Mouse (Mus musculus) large intestine, adult 2 months (tissue): ENCODE results near the gene Commd9. TPM values are rescaled to one million over a fixed set of nuclear protein-coding genes. Genes with fewer than 3 reads are reported as not detected.

ENCODE experiments used
- DNase-seq: peaks from one replicate; pipeline ENCODE4 v3.0.0-alpha.2; 2012; ENCODE audit warnings: low read depth, low spot score
- WGBS: fragments of 180-500 bp; shearing (Covaris S2); methylation state at CpG from one replicate; pipeline ENCODE4 v1.1.7; 2018; 5-methylcytosine and 5-hydroxymethylcytosine counted together
- polyA plus RNA-seq: library from polyadenylated mRNA; depleted of rRNA; stranded (reverse); fragments of >200 nt; gene quantifications from 2 replicates; pipeline ENCODE4 v1.2.3, GENCODE M21; 2012; rRNA removed

Gene Commd9
- polyA plus RNA-seq: 41.4 and 56.9 TPM in 2 replicates

GRCm38 (mm10) chr2:101885768-101886438 lies at the start of gene Commd9:
Gene Commd9, plus strand, starts transcription at chr2:101886247.
- DNase-seq: peak; percentile 92
- 12% methylated on average over 22 of the region's 22 CpGs for WGBS

GRCm38 (mm10) chr2:101842756-101843155 lies 43.3 kb upstream of the Commd9 start:
- WGBS: 76% methylated on average over 7 of the region's 7 CpGs
- no peak for DNase-seq

- WGBS: 79% methylated on average over 7 of the region's 7 CpGs
- DNase-seq: no peak
Observed at GRCm38 (mm10) chr2:101854792-101855191, 31.3 kb upstream of the Commd9 start.

- no peak for DNase-seq
- WGBS: 75% methylated on average over 9 of the region's 9 CpGs
Observed at GRCm38 (mm10) chr2:101856174-101856573, 29.9 kb upstream of the Commd9 start.

- DNase-seq: no peak
- WGBS: 87% methylated on average over 3 of the region's 3 CpGs
Observed at GRCm38 (mm10) chr2:101860920-101861485, 25.0 kb upstream of the Commd9 start.

- WGBS: 47% methylated on average over 15 of the region's 15 CpGs
- DNase-seq: no peak
Observed at GRCm38 (mm10) chr2:101862219-101863123, 23.6 kb upstream of the Commd9 start.

GRCm38 (mm10) chr2:101868683-101869082 lies 17.4 kb upstream of the Commd9 start:
- DNase-seq: no peak
- WGBS: 60% methylated on average over 4 of the region's 4 CpGs

- DNase-seq: peak; percentile 18
- 18% methylated on average over 14 of the region's 14 CpGs for WGBS
Observed at GRCm38 (mm10) chr2:101871179-101871578, 14.9 kb upstream of the Commd9 start.

- DNase-seq: no peak
- WGBS: 69% methylated on average over 9 of the region's 9 CpGs
Observed at GRCm38 (mm10) chr2:101881471-101882162, 4.4 kb upstream of the Commd9 start.

- no peak for DNase-seq
- 59% methylated on average over 3 of the region's 3 CpGs for WGBS
Observed at GRCm38 (mm10) chr2:101882998-101883397, 3.0 kb upstream of the Commd9 start, which contains the start of gene Prr5l. Gene Prr5l, minus strand, starts transcription at chr2:101883027.

GRCm38 (mm10) chr2:101884286-101884685 lies 1.8 kb upstream of the Commd9 start:
- WGBS: 59% methylated on average over 2 of the region's 2 CpGs
- DNase-seq: no peak

- DNase-seq: no peak
- 82% methylated on average over 8 of the region's 8 CpGs for WGBS
Observed at GRCm38 (mm10) chr2:101888886-101889285, 2.8 kb downstream of the Commd9 start.

GRCm38 (mm10) chr2:101891143-101891542 lies 5.1 kb downstream of the Commd9 start:
- no peak for DNase-seq
- WGBS: 74% methylated on average over 7 of the region's 7 CpGs

- 71% methylated on average over 3 of the region's 3 CpGs for WGBS
- no peak for DNase-seq
Observed at GRCm38 (mm10) chr2:101894126-101894525, 8.1 kb downstream of the Commd9 start.

- no peak for DNase-seq
- 82% methylated on average over 10 of the region's 10 CpGs for WGBS
Observed at GRCm38 (mm10) chr2:101896425-101897204, 10.6 kb downstream of the Commd9 start.

GRCm38 (mm10) chr2:101902196-101902595 lies 16.1 kb downstream of the Commd9 start:
- WGBS: 87% methylated on average over 4 of the region's 4 CpGs
- DNase-seq: no peak

- peak; percentile 74 for DNase-seq
- WGBS: 22% methylated on average over 21 of the region's 21 CpGs
Observed at GRCm38 (mm10) chr2:101905534-101906378, 19.7 kb downstream of the Commd9 start.

- no peak for DNase-seq
- WGBS: 47% methylated on average over 5 of the region's 5 CpGs
Observed at GRCm38 (mm10) chr2:101906379-101906690, 20.3 kb downstream of the Commd9 start.
